Mouse (Mus musculus): Measurements from ENCODE around the gene Tmem204. TPM values are rescaled to one million over a fixed set of nuclear protein-coding genes. Genes with fewer than 3 reads are reported as not detected.
A peak's percentile ranks its signal among the peaks of the same experiment; 100 is the strongest.

Gene Tmem204
- total RNA-seq, 4 experiments from 2014 or later, result 7.4 to 9.3 (median 8.1) TPM

DNA sequence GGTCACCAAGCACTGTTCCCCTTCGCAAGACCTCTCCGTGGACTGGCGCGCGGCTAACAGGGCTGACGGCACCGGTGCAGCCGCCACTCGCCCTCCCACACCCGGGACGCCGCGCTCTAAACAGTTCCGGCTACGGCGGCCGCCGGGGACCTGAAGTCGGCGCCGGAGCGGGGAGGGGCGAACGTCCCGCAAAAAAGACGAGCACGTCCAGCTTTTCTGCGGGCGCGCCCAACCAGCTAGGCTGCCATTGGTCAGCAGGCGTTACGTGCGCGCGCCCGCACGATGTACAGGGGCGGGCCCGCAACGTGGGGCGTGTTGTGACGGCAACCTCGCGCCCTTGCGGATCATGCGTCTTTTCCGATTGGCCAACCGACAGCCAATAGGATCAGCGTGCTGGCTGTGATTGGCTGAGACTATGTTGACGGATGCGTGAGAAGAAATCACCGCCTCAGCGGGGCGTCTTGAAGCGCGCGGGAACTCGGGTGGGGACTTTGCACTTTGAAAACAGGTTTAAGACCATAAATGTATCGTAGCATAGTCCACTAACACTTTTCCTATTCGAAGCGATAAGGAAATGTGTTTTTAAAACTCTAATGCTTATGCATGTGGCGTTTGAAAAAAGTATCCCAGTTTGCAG, 67.6 kb downstream of the Tmem204 start, which contains the start of the genes Cramp1l and Ift140:
Gene Cramp1l, minus strand, starts transcription at position 134 of the 637 bp plus-strand sequence.
Gene Ift140, plus strand, starts transcription at position 431 of the 637 bp plus-strand sequence.
- DNase-seq (ENCODE audit: low spot score in 2 of 2), result peak; percentile 99

DNA sequence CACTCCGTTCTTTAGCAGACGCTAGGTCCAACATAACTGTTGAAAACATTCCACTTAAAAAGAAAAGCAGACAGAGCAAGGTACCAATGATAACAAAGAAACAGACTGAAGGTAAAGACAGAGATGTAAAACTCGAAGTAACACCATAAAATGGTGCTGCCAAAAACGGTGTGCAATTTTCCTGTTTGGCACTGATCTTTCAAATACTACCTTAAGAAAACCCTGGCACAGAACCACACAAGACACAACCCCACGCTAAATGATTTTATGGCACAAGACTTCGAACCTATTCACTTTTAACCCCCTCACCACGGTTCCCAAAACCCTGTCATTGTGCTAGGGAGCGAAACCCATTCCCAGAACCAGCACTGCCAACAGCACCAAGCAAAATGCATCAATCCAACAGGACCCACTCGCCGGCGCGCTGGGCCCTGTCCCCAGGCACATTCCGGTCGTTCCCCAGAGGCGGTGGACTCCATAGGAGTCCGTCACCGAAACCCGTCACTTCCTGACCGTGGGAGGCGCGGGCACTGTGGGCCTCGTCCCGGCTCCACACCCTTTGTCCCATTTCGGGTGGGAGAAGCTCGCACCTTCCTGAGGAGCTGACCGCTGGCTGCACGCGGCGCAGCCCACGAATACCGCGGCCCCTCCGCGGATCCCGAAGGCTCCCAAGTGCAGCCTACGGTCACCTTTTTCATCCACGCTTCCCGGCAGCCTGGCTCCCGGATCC, 68.4 kb downstream of the Tmem204 start:
- peak; percentile 23 to 31 for DNase-seq (ENCODE audit: low spot score in 2 of 2)

DNA sequence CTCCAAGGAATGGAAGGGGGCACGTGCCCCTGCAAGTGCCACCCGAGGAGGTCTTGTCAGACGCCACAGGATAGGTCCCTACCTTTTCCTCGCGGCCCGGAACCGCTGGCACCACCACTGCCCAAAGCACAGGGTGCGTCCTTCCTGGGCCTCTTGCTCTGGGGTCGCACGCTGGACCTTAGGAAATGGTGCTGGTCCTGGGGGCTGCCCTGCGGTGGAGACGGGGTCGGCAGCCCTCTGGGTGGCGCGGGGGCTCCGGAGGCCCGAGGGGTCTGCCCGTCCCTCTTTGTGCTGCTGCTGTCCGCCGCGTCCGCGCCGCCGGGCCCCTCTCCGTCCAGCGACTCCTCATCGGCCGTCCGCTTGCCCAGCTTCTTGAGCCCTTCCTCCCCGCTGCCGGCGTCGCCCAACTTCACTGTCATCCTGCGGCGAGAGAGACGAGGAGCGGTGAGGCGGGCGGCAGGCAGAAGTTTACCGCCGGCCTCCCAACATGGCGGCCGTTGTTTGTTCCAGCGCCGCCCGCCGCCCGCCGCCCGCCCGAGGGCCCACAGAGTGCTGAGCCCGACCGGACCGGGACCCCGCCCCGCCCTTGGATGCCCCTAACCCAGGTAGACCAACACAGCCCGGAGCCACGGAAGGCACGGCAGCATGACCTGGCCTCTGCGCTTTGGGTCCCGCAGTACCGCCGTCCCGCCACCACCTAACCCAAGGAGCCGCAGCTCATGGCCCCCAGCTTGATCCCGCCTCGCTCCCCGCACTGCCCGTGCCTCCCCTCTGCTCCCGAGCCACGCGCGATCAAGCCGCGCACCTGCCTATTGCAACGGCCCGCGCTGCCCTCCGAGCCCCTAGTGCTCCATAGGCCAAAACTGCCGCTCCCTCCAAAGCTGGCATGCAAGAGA, 69.5 kb downstream of the Tmem204 start:
- no peak for DNase-seq (ENCODE audit: low spot score in 2 of 2)

Other genes with a start within 250 kb of the Tmem204 start
- 100 to 1,000 TPM; 121 to 133 (median 126) TPM for gene Hagh, start 243.4 kb downstream of the Tmem204 start, total RNA-seq (2022)
- gene Fahd1, start 233.2 kb downstream of the Tmem204 start, total RNA-seq (2022), result 10 to 100 TPM; 18.5 to 21.1 (median 20.6) TPM
- gene Igfals, start 217.6 kb downstream of the Tmem204 start, total RNA-seq (2022), result not detected
- 10 to 100 TPM; 32.1 to 36.8 (median 33.3) TPM for gene Nubp2, start 197.2 kb downstream of the Tmem204 start, total RNA-seq (2022)
- gene Spsb3, start 196.9 kb downstream of the Tmem204 start, total RNA-seq (2022), result 10 to 100 TPM; 40.6 to 45.3 (median 41.8) TPM
- gene Eme2, start 188.5 kb downstream of the Tmem204 start, total RNA-seq (2022), result 10 to 100 TPM; 54.6 to 64.3 (median 62.0) TPM
- 10 to 100 TPM; 63.3 to 78.7 (median 73.4) TPM for gene Mrps34, start 188.5 kb downstream of the Tmem204 start, total RNA-seq (2022)
- 10 to 100 TPM; 50.9 to 64.2 (median 51.9) TPM for gene Nme3, start 187.1 kb downstream of the Tmem204 start, total RNA-seq (2022)
- 100 to 1,000 TPM; 384 to 435 (median 406) TPM for gene Mapk8ip3, start 146.6 kb downstream of the Tmem204 start, total RNA-seq (2022)
- gene Jpt2, start 122.9 kb downstream of the Tmem204 start, total RNA-seq (2022), result 1 to 10 TPM; 5.5 to 8.8 (median 7.9) TPM
- gene Cramp1l, start 67.8 kb downstream of the Tmem204 start, total RNA-seq (2022), result 10 to 100 TPM; 25.2 to 28.6 (median 26.7) TPM
- gene Ift140, start 67.5 kb downstream of the Tmem204 start, total RNA-seq (2022), result 10 to 100 TPM; 22.1 to 25.1 (median 23.5) TPM
- gene Telo2, start 32.4 kb upstream of the Tmem204 start, total RNA-seq (2022), result 10 to 100 TPM; 32.8 to 38.7 (median 36.8) TPM
- 1 to 10 TPM in 3 of 4 experiments, under 1 TPM in 1; 0.89 to 3.9 (median 1.8) TPM for gene Ptx4, start 37.2 kb upstream of the Tmem204 start, total RNA-seq (2022)
- 10 to 100 TPM; 54.7 to 61.5 (median 58.9) TPM for gene Clcn7, start 49.8 kb upstream of the Tmem204 start, total RNA-seq (2022)
- gene Ccdc154, start 78.9 kb upstream of the Tmem204 start, total RNA-seq (2022), result under 1 TPM in 1 of 4 experiments, not detected in 3; 0.18 TPM
- gene Gm38655, start 91.9 kb upstream of the Tmem204 start, total RNA-seq (2022), result not detected
- gene BC003965, start 101.0 kb upstream of the Tmem204 start, total RNA-seq (2022), result 10 to 100 TPM; 19.7 to 21.1 (median 20.8) TPM
- gene Unkl, start 104.8 kb upstream of the Tmem204 start, total RNA-seq (2022), result 10 to 100 TPM; 36.0 to 42.6 (median 39.6) TPM
- gene Gnptg, start 156.5 kb upstream of the Tmem204 start, total RNA-seq (2022), result 10 to 100 TPM; 70.8 to 79.1 (median 76.3) TPM
- gene Tsr3, start 156.6 kb upstream of the Tmem204 start, total RNA-seq (2022), result 10 to 100 TPM; 22.9 to 28.4 (median 24.9) TPM
- gene Baiap3, start 172.8 kb upstream of the Tmem204 start, total RNA-seq (2022), result 10 to 100 TPM in 3 of 4 experiments, 1 to 10 TPM in 1; 9.6 to 16.7 (median 11.0) TPM
- gene Ube2i, start 191.0 kb upstream of the Tmem204 start, total RNA-seq (2022), result 100 to 1,000 TPM; 212 to 231 (median 228) TPM
- gene Prss34, start 214.8 kb upstream of the Tmem204 start, total RNA-seq (2022), result not detected
- not detected for gene Prss28, start 225.1 kb upstream of the Tmem204 start, total RNA-seq (2022)
- gene Prss29, start 235.1 kb upstream of the Tmem204 start, total RNA-seq (2022), result not detected